Mouse (Mus musculus): ENCODE measurements around the gene Etl4. TPM values are rescaled to one million over a fixed set of nuclear protein-coding genes. Genes with fewer than 3 reads are reported as not detected.

The Etl4 gene
- total RNA-seq (2014; rRNA removed) (13.8 and 14.8 TPM in 2 replicates), polyA plus RNA-seq (2015; fragmentation: Nextera tagmentation; extraction: Ambion mirVana) (4.8 and 6.4 TPM in 2 replicates)

DNA sequence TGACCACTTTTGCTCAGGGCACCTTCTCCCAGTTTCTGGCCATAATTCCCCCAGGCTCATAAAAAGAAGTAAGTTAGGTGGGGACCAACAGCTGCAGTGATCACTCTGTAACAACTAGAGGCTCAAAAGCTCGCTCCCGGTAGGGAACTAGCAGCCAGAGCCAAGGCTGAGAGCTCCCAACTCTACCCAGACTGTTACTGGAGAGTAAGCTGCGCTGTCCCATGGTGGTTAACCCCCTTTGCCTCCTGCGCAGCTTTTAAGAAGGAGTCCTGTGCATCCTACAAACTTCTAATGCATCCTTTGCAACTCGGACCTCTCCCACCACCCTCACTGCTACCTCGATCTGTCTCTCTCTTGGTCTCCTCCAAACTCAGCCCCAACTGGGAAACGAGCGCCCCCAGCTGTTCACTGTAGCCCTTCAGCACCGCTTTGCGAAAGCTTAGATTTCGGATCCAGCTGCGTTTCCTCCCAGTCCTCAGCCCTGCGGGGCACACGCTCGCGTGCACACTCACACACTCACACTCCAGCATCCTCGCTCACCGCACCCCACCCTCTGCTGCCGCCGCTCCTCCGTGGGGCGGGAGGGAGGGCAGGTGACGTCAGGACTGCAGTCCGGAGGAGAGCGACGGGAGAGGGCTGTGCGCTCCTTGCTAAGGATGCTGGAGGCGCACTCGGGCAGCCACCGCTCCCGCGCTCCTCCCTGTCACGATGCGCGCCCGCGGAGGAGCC lies at the start of gene Etl4:
Gene Etl4 (plus strand): TSS at position 610 of the 729 bp plus-strand sequence.
- peak; percentile 85 for DNase-seq (ENCODE audit: low spot score)
- under 1% methylated on average over 37 of the region's 37 CpGs for WGBS
- peak within 1 kb of the TSS; percentile 45 for H3K9ac ChIP-seq (replicated peaks; ENCODE audit: low read length)
- peak within 1 kb of the TSS; percentile 97 for H3K4me2 ChIP-seq (ENCODE audit: low read depth, low read length)
- no peaks in the 10 kb centered on the region; the same call in 1 of the 2 replicates for H3K4me1 ChIP-seq (ENCODE audit: insufficient read depth, low read length)
- H3K27ac ChIP-seq = no peak within 1 kb of the TSS
- no peaks in the 10 kb centered on the region for H3K9me3 ChIP-seq (ENCODE audit: low read length)
- no peaks in the 10 kb centered on the region; the same call in 1 of the 2 replicates for H3K27me3 ChIP-seq (ENCODE audit: insufficient read depth, low read length)
- peak; percentile 74 for TF ChIP-seq CTCF (IDR thresholded peaks at IDR 0.05; ENCODE audit: low read depth)
- peak within 1 kb of the TSS; percentile 65 for H3K4me3 ChIP-seq (ENCODE audit: low read length)
- no peaks in the 10 kb centered on the region for H3K36me3 ChIP-seq (ENCODE audit: insufficient read depth, low read length)
- peak; percentile 93 for ATAC-seq

- no peaks in the 10 kb centered on the region for H3K4me1 ChIP-seq (ENCODE audit: insufficient read depth, low read length)
- DNase-seq (ENCODE audit: low spot score) (peak; percentile 47), ATAC-seq (no peak)
- no peaks in the 10 kb centered on the region for H3K9me3 ChIP-seq (ENCODE audit: low read length)
- no peak overlapping the region for H3K27ac ChIP-seq
- H3K27me3 ChIP-seq (ENCODE audit: insufficient read depth, low read length) = no peaks in the 10 kb centered on the region
- no peak overlapping the region for H3K4me2 ChIP-seq (ENCODE audit: low read depth, low read length)
- no peaks in the 10 kb centered on the region for H3K36me3 ChIP-seq (ENCODE audit: insufficient read depth, low read length)
- no peak overlapping the region for H3K9ac ChIP-seq (replicated peaks; ENCODE audit: low read length)
- no peak for TF ChIP-seq CTCF (IDR thresholded peaks at IDR 0.05; ENCODE audit: low read depth)
- no peak overlapping the region for H3K4me3 ChIP-seq (ENCODE audit: low read length)
These were observed 40.4 kb upstream of the Etl4 start for GRCm38 (mm10) chr2:19869167-19869566.

DNA sequence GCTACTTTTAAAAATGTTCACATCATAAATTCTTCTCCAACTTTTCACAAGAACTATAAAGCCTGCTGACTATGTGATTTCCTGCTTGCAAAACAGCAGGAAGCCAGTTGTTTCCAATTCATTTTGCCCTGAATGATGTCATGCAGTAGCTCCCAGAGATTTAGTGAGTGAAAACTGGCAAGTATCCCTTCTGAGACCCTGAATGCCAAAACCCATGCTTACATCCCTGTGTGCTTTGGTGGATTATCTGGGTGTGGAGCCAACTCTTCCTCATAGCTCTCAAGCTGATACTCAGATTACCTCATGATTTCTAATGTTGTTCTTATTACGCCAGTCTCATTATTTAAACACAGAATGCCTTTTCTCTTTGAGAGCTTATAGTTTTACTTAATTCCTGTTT lies 37.7 kb upstream of the Etl4 start:
- Histone ChIP-seq H3K27me3 (ENCODE audit: insufficient read depth, low read length) (no peaks in the 10 kb centered on the region), H3K36me3 (ENCODE audit: insufficient read depth, low read length) (no peaks in the 10 kb centered on the region), H3K9me3 (ENCODE audit: low read length) (no peaks in the 10 kb centered on the region), H3K4me2 (ENCODE audit: low read depth, low read length) (no peak overlapping the region), H3K4me1 (ENCODE audit: insufficient read depth, low read length) (no peaks in the 10 kb centered on the region), H3K27ac (no peak overlapping the region), H3K9ac (replicated peaks; ENCODE audit: low read length) (no peak overlapping the region), H3K4me3 (ENCODE audit: low read length) (no peak overlapping the region)
- ATAC-seq = no peak
- 74% methylated on average over 1 of the region's 1 CpGs for WGBS
- no peak for TF ChIP-seq CTCF (IDR thresholded peaks at IDR 0.05; ENCODE audit: low read depth)
- peak; percentile 8 for DNase-seq (ENCODE audit: low spot score)

GRCm38 (mm10) chr2:19890875-19891274 lies 18.7 kb upstream of the Etl4 start:
- DNase-seq (ENCODE audit: low spot score) (no peak), ATAC-seq (no peak)
- H3K9ac ChIP-seq (replicated peaks; ENCODE audit: low read length) = no peak overlapping the region

GRCm38 (mm10) chr2:19909900-19910780 lies 560 bp downstream of the Etl4 start:
- Histone ChIP-seq H3K9me3 (ENCODE audit: low read length) (no peaks in the 10 kb centered on the region), H3K27ac (no peak overlapping the region), H3K4me2 (ENCODE audit: low read depth, low read length) (peak overlapping the region; percentile 97), H3K36me3 (ENCODE audit: insufficient read depth, low read length) (no peaks in the 10 kb centered on the region), H3K4me3 (ENCODE audit: low read length) (peak overlapping the region; percentile 65), H3K27me3 (ENCODE audit: insufficient read depth, low read length) (no peaks in the 10 kb centered on the region; the same call in 1 of the 2 replicates), H3K4me1 (ENCODE audit: insufficient read depth, low read length) (no peaks in the 10 kb centered on the region; the same call in 1 of the 2 replicates), H3K9ac (replicated peaks; ENCODE audit: low read length) (peak overlapping the region; percentile 45)
- peak; percentile 79 for ATAC-seq
- under 1% methylated on average over 30 of the region's 31 CpGs for WGBS
- no peak for TF ChIP-seq CTCF (IDR thresholded peaks at IDR 0.05; ENCODE audit: low read depth)
- DNase-seq (ENCODE audit: low spot score) = peak; percentile 28

More at GRCm38 (mm10) chr2:19890875-19891274, 18.7 kb upstream of the Etl4 start:
- no peaks in the 10 kb centered on the region for H3K4me1 ChIP-seq (ENCODE audit: insufficient read depth, low read length)
- no peaks in the 10 kb centered on the region for H3K36me3 ChIP-seq (ENCODE audit: insufficient read depth, low read length)
- H3K4me3 ChIP-seq (ENCODE audit: low read length) = no peak overlapping the region
- peak; percentile 25 for TF ChIP-seq CTCF (IDR thresholded peaks at IDR 0.05; ENCODE audit: low read depth)
- no peaks in the 10 kb centered on the region for H3K27me3 ChIP-seq (ENCODE audit: insufficient read depth, low read length)
- whole genome bisulfite sequencing = 39% methylated on average over 4 of the region's 4 CpGs
- no peak overlapping the region for H3K27ac ChIP-seq
- H3K9me3 ChIP-seq (ENCODE audit: low read length) = no peaks in the 10 kb centered on the region
- no peak overlapping the region for H3K4me2 ChIP-seq (ENCODE audit: low read depth, low read length)

DNA sequence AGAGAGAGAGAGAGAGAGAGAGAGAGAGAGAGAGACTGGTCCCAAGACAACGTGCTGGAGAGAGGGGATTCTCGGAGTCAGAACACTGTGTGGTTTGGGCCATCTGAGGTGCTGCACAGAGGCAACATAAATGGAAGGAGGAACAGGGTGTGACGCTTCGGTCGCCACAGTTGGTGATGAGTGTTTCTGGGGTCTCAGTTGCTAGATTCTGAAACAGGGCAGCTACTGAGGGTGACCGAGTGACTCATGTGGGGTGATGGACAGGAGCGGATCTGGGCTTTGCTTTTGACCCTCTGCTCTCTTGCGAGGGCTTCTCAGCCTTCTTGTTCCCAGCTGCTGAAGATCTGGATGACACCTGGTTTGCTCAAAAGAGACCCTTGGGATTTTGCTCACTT lies 1.2 kb downstream of the Etl4 start:
- TF ChIP-seq CTCF (IDR thresholded peaks at IDR 0.05; ENCODE audit: low read depth) = no peak
- no peak for ATAC-seq
- Histone ChIP-seq H3K9me3 (ENCODE audit: low read length) (no peaks in the 10 kb centered on the region), H3K4me1 (ENCODE audit: insufficient read depth, low read length) (no peaks in the 10 kb centered on the region; the same call in 1 of the 2 replicates), H3K27me3 (ENCODE audit: insufficient read depth, low read length) (no peaks in the 10 kb centered on the region; the same call in 1 of the 2 replicates), H3K4me3 (ENCODE audit: low read length) (peak overlapping the region; percentile 23), H3K9ac (replicated peaks; ENCODE audit: low read length) (no peak overlapping the region), H3K27ac (no peak overlapping the region), H3K36me3 (ENCODE audit: insufficient read depth, low read length) (no peaks in the 10 kb centered on the region), H3K4me2 (ENCODE audit: low read depth, low read length) (peak overlapping the region; percentile 97)
- WGBS = 3% methylated on average over 8 of the region's 8 CpGs
- DNase-seq (ENCODE audit: low spot score) = no peak
